In genomic region chr10:91591398-91591811, GRCm38 (mm10) we compare ENCODE assay signal across 16 mouse cellular contexts.
DNase-seq lines count a peak whose midpoint lies in the region; ATAC-seq and TF ChIP-seq lines count a peak whose summit lies in the region.
"Had no signal": no experiment of that assay in that cellular context is flagged by ENCODE, and none has a peak within 500 bp of the region (broad histone marks: within the 10 kb centered on the region; RNA-seq: fewer than 3 reads in every experiment).

No protein-coding gene starts in this region.

- 26% methylated on average over 3 of the region's 3 CpGs for WGBS in kidney, postnatal 0 days
- 24% methylated on average over 3 of the region's 3 CpGs for WGBS in midbrain, embryonic 15.5 days

- no peaks in the 10 kb centered on the region for H3K27me3 ChIP-seq in kidney, postnatal 0 days (ENCODE audit: insufficient read depth, low read length)
- H3K27me3 ChIP-seq in midbrain, embryonic 15.5 days (replicated peaks): no peaks in the 10 kb centered on the region
- H3K27me3 ChIP-seq: CH12.LX; heart, embryonic 15.5 days; lung, embryonic 15.5 days; midbrain, embryonic 12.5 days had no signal

- H3K4me2 ChIP-seq in kidney, postnatal 0 days (ENCODE audit: low read length): no peak overlapping the region
- no peak overlapping the region for H3K4me2 ChIP-seq in midbrain, embryonic 15.5 days
- H3K4me2 ChIP-seq: heart, embryonic 15.5 days; lung, embryonic 15.5 days; midbrain, embryonic 12.5 days had no signal

- no peaks in the 10 kb centered on the region for H3K36me3 ChIP-seq in kidney, postnatal 0 days (ENCODE audit: insufficient read depth, low read length)
- no peaks in the 10 kb centered on the region for H3K36me3 ChIP-seq in midbrain, embryonic 15.5 days (replicated peaks)
- H3K36me3 ChIP-seq: heart, embryonic 15.5 days; lung, embryonic 15.5 days; midbrain, embryonic 12.5 days had no signal

- intact Hi-C loops in heart, postnatal 14 days (cut with DNase I): no loop called here

- no peak for TF ChIP-seq CTCF in kidney, postnatal 0 days (IDR thresholded peaks at IDR 0.05; ENCODE audit: low read depth)

- no peak for ATAC-seq in kidney, postnatal 0 days (replicated peaks; ENCODE audit: low FRiP score, low read depth)
- ATAC-seq in cerebellum, adult (ENCODE audit: insufficient number of reproducible peaks, low FRiP score, low TSS enrichment): peak; percentile 84
- peak; percentile 56; the same call in 1 of the 2 replicates for ATAC-seq in midbrain, embryonic 15.5 days (replicated peaks)

- no peaks in the 10 kb centered on the region for H3K9me3 ChIP-seq in kidney, postnatal 0 days (replicated peaks; ENCODE audit: low read length)
- H3K9me3 ChIP-seq in midbrain, embryonic 15.5 days: no peaks in the 10 kb centered on the region
- H3K9me3 ChIP-seq: heart, embryonic 15.5 days; lung, embryonic 15.5 days; midbrain, embryonic 12.5 days had no signal

- peak; percentile 36 for DNase-seq in kidney, postnatal 0 days (ENCODE audit: low spot score)
- no peak for DNase-seq in kidney, adult 8-10 months
- peak; percentile 70 to 80 for DNase-seq in cerebellum, postnatal 10 days
- no peak for DNase-seq in gastrocnemius, postnatal 4 days (ENCODE audit: low spot score in 2 of 2)
- DNase-seq in heart, postnatal 14 days: no peak
- no peak for DNase-seq in frontal cortex, postnatal 36 days (ENCODE audit: low spot score in 2 of 2)
- DNase-seq: adrenal gland, adult 8-10 months; gastrocnemius, postnatal 10 days; kidney, adult 18-20 months had no signal

- H3K4me3 ChIP-seq in kidney, postnatal 0 days (replicated peaks; ENCODE audit: low read depth, low read length): no peak overlapping the region
- no peak overlapping the region for H3K4me3 ChIP-seq in midbrain, embryonic 15.5 days
- H3K4me3 ChIP-seq: heart, embryonic 15.5 days; lung, embryonic 15.5 days; midbrain, embryonic 12.5 days had no signal

- H3K9ac ChIP-seq in kidney, postnatal 0 days (ENCODE audit: low read depth, low read length): no peak overlapping the region
- H3K9ac ChIP-seq in midbrain, embryonic 15.5 days: no peak overlapping the region
- H3K9ac ChIP-seq: heart, embryonic 15.5 days; lung, embryonic 15.5 days; midbrain, embryonic 12.5 days had no signal

- H3K4me1 ChIP-seq in kidney, postnatal 0 days (replicated peaks; ENCODE audit: insufficient read depth, low read length): no peaks in the 10 kb centered on the region; the same call in 1 of the 2 replicates
- peaks cover 10% of the 10 kb centered on the region for H3K4me1 ChIP-seq in midbrain, embryonic 15.5 days
- H3K4me1 ChIP-seq: heart, embryonic 15.5 days; lung, embryonic 15.5 days had no signal

- H3K27ac ChIP-seq in kidney, postnatal 0 days: no peak overlapping the region
- peak overlapping the region; percentile 34; the same call in 1 of the 2 replicates for H3K27ac ChIP-seq in midbrain, embryonic 15.5 days
- H3K27ac ChIP-seq: heart, embryonic 15.5 days; lung, embryonic 15.5 days; midbrain, embryonic 12.5 days; stomach, postnatal 0 days had no signal

Comparison
In these comparisons a context has a peak if more than half of its experiments do, and no peak if none do; other contexts are left out.
1. DNase-seq: peak in kidney, postnatal 0 days (single experiment) and cerebellum, postnatal 10 days (2 of 2); none in kidney, adult 8-10 months (0 of 2), gastrocnemius, postnatal 4 days (0 of 2), heart, postnatal 14 days (0 of 2) and frontal cortex, postnatal 36 days (0 of 2).